Mouse (Mus musculus): ENCODE measurements around the gene Stat3.

DNA sequence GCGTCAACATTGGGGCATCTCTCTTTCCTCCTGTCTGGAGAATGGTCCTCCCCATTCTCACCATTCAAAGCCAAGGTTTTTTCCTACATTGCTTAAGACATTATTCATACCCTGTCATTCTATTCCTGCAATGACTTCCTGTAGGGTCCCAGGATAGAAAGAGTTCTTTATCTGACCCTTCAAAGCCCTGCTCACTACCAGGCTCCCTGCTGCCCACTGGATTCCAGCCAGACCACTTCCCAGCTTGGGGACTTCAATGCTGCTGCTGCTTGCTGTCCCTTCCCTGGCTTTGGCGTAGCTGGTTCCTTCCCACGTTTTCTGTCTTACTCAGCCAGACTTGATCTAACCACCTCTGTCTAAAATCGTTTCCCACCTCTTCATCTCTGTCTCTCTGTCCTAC, 7.5 kb upstream of the Stat3 start:
- no peak for TF ChIP-seq CTCF (IDR thresholded peaks at IDR 0.05; ENCODE audit: borderline replicate concordance, insufficient read depth, low read depth, low read length)
- TF ChIP-seq POLR2A (IDR thresholded peaks at IDR 0.05; ENCODE audit: borderline replicate concordance, insufficient read depth, low read length), result no peak

Measured in cerebellum, adult 2 months (tissue).